Mouse (Mus musculus): ENCODE results near the gene Cd300lf.

The Cd300lf gene

DNA sequence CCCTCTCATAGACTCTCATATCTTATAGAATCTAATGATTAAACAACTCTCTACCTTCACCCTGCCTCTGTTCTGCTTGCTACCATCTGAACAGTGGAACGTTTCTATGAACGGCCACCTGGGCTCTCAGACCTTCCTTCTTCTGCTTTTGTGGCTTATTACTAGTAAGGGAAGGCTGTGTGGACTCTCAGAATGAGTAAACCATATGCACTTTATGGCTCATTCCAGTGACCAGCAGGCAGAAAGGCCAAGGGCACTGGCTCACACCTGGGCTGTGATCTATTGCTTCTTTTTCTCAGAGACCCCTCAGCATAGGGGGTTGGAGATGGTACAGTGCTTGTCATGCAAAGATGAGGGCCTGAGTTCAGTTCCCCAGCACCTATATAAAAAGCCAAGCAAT is 27.2 kb downstream of the Cd300lf start:
- no peak for DNase-seq (ENCODE audit: low spot score in 2 of 2)

DNA sequence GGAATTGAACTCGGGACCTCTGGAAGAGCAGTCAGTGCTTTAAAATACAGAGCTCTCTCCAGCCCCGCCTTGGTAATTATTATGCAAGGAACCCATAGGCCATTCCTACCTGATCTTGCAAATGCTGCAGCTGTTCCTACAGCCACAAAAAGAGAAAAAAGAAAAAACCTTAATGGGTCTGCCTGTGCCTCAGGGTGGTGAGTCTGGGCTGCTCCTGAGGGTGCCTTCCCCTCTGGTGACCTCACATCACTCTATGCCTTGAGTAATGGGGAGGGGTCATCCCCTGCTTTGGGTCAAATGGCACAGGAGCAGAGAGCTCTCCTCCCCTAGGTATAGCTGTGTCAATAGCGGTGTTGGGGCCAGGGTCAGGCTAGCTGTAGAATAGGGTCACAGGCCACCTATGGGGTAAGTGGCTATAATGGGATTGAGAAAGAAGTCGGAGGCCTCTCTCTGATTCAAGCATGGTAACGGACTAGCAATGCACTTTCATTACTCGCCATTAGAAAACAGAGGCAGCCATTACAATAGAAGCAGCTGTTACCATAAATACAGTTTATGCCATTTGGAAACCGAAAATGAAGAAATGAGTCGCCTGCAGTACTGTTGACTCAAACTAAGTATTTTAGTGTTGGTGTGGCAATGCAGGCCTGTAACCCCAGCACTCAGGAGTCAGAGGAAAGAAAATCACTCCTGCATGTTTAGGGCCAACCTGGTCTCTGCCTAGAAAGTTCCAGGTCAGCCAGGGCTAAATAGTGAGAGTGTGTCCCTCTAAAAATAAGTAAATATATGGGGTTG is 28.8 kb downstream of the Cd300lf start:
- no peak for DNase-seq (ENCODE audit: low spot score in 2 of 2)

DNA sequence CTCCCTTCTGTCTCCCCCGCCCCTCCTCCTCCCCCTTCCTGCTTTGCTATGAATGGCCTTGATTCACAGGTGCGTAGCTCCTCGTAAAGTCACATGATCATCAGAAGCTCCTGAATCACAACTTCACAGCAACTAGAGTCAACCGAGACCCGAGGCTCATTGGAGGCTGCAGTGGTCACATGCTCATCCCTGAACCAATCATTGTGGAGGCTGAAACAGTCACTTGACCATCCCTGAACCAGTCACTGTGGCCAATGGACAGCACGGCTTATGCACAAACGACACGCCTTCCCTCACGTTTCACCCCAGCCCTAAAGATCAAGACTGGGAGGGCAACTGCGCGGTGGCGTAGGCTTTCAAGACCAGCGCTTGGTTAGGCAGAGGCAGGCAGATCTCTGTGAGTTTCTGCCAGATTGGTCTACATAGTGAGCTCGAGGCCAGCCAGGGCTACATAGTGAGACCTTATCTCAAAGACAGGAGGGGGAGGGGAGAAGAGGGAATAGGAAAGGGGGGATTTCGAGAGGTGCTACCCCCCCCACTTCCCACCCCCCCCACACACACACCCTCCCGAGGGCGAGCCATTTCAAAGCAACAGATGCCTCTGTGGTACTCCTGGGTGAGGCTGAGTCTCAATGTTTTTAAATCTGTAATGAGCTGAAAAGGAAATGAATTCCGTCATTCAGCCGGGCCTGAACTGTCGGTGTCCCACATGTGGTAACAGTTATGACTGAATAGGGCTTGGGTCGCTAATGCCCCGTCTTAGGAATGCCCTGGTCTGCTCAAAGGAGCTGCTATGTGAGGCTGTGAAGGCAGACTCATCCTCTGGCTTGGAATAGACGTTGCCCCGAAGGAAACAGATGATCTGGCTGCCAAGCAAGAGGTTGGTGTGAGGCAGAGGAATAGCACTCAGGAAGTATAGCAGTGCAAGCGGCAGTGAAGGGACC is 30.1 kb downstream of the Cd300lf start:
- no peak for DNase-seq (ENCODE audit: low spot score in 2 of 2)

DNA sequence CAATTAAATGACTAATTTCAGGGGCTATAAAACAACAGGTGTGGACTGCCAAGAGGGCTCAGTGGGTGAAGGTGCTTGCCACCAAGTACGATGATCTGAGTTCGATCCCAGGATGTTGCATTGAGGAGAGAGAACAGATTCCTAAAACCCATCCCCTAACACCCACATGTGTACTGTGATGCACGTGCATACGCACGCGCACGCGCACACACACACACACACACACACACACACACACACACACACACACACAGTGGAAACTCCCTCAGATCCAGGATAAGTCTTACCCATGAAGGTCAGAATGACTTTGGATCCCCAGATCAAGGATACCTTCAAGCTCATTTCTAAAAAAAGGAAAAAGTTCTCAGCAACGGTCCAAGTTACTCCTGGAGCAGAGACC is 31.7 kb downstream of the Cd300lf start:
- DNase-seq (ENCODE audit: low spot score in 2 of 2) = no peak

DNA sequence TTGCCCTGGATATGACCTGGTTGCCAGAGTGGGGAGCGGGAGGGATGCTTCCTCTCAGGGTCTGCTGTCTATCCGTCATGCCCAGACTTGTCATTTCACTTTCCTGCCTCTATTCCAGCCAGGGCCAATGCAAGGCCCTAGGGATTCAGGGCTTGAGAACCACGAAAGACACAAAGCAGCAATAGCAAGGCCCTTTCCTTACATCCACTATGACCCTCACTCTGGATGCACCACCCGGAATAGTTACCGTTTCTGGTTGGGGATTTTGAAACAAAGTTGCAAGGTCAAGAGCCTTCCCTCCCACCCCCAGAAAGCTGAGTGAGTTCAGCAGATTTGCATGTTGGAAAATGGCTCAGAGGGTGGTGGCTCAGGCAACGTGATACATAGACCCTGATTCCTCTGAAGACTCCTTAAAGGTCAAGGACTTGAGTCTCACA is 32.2 kb downstream of the Cd300lf start:
- DNase-seq (ENCODE audit: low spot score in 2 of 2) = no peak

DNA sequence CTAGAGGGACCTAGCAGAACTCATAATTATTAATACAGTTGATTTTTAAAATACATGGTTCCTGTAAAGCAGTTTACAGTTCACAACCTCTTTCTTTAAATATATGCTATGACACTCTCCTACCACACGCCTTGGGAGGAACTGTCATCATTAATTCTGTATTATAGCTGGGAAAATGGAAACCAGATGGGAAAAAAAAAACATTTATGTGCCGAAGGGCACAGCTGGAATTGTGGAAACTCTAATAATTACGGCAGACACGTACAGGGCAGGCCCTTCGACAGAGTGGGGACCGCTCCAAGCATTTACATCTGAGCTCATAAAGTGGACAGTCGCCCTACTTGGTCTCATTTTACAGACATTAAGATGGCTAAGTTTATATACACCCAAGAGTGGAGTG is 33.1 kb downstream of the Cd300lf start:
- no peak for DNase-seq (ENCODE audit: low spot score in 2 of 2)

DNA sequence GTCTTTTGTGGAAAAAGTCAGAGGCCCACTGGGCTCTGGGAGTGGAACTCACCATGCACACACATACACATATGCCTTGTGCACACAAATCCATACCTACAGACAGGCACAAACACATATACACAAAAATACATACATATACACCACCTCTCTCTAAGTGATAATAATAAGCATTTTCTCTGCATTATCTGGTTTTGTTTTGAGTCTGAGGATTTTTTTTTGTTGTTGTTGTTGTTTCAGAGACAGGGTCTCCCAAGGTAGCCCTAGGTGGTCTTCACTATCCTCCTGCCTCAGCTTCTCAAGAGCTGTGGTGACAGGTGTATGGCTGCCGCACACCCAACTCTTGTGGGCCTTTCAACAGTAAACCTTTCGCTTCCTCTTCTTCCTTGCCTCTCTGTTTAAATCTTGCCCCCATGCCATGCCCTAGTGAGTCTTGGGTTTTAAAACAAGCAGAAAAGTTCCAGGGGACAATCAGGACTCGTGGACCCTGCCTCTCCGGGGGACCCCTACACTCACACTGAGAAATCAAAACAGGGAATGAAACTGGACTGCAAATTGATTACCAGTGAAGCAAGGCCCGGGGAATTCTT is 33.7 kb downstream of the Cd300lf start:
- DNase-seq (ENCODE audit: low spot score in 2 of 2) = no peak

DNA sequence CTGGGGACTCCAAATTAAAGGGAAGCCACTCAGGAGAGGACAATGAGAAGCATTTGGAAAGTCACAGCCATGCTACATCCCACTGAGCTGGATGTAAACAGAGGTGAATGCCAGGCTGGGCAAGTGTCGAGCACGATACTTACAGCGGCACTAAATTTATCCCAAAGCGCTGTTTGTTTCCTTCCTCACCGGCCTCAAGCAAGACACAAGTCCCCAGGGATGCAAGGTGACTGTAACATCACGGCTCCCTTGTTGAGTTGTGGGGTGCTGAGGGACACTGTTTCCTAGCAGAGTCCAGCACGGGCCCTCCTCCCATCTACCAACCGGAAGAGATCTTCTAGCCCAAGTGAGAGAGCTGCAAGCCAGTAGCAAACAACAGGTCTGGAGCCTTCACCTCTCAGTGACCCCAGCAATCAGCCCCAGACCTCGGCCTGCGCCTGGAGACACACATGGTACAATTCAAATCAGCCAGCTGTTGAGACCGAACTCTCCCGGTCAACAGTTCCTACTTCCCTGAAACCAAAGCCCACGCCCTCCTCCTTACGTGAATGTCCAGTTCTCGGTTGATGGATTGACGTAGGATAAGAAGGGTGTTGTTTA is 34.5 kb downstream of the Cd300lf start:
- no peak for DNase-seq (ENCODE audit: low spot score in 2 of 2)

DNA sequence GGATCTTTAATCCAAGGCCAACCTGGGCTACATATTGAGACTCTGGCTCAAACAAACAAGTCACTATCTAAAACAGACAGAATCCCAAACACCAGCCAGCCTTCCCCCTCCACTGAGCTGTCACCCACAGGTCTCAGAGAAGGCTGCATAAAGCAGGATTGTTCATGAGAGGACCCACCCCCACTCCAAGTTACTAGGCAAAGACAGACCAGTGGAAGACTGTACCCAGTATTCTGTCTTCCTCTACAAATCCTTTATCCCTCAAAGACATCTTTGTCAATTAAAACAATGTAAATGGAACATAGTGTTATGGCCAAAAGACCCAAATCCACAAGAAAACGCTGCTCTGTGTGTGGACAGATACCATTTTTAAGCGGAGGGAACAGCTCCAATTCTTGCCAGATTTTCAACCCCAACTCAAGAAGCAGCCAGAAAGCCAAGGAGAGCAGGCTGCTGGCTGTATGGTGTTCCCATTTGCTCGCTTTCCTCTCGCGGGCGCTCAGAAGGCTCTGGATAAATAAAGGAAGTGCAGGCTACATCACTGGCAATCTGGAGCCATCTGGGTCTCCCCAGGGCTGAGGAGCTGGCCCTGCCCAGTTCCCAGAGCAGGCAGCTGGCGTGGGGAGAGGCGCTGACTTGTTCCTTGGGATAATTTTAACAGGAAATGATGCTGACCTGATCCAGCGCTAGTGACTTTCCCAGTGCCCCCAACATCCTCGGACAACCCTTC is 35.4 kb downstream of the Cd300lf start:
- DNase-seq (ENCODE audit: low spot score in 2 of 2) = no peak

DNA sequence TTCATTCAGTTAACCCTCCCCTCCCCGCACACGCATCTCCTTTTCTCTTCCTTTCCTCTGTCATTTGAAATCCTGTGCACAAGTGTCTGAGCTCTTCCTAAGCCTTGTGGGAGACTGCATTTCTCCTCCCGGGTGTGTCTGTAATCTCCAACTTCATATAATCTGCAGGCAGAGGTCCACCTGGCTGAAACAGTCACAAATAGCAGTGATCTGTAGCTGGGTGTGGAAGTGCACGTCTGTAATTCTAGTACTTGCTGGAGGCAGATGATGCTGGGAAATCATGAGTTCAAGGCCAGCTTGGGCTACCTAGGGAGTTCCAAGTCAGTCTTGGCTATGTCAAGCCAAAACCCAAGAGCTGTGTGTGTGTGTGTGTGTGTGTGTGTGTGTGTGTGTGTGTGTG is 41.7 kb downstream of the Cd300lf start:
- no peak for DNase-seq (ENCODE audit: low spot score in 2 of 2)

DNA sequence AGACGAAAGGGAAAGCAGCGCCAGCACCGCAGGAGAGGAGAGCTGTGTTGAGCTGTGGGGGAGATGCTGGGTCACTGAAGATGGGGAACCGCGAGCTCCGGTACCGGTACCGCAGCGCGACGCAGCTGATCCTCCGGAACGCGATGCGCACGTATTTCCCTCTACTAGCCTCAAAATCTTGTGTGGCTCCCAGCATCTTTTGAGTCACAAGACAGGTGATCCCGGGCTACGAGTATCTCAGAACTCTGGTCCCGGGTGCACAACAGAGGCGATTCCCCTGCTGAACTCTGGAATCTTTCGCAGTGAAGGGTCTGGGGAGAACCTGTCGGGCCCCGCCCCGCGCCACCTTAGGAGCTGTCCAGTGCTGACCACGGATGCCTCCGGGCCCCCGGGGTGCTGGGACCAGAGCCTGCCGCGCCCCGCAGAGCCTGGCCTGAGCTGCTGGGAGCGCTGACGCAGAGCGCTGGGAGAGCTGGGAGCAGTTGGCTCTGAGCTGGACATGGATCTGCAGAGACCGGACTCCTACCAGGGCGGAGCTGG is 42.4 kb downstream of the Cd300lf start, which contains the start of gene Rab37:
Rab37 (plus strand) TSS at position 70 of the 540 bp plus-strand sequence.
- no peak for DNase-seq (ENCODE audit: low spot score in 2 of 2)

DNA sequence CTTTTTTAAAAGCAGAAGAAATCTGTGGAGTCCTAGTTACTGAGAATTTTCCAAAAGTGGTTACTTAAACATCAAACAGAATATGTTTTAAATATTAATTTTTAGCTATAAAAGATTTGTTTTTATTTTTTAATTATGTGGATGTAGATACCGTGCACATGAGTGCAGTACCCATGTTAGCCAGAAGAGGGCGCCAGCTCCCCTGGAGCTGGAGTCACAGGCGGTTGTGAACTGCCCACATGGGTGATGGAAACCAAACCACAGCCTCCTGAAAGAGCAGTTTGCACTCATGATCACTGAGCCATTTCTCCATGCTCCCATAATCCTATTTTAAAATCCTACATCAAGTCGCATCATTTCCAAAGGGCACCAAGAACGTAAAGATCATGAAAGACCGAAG is 43.9 kb downstream of the Cd300lf start:
- DNase-seq (ENCODE audit: low spot score in 2 of 2) = no peak

DNA sequence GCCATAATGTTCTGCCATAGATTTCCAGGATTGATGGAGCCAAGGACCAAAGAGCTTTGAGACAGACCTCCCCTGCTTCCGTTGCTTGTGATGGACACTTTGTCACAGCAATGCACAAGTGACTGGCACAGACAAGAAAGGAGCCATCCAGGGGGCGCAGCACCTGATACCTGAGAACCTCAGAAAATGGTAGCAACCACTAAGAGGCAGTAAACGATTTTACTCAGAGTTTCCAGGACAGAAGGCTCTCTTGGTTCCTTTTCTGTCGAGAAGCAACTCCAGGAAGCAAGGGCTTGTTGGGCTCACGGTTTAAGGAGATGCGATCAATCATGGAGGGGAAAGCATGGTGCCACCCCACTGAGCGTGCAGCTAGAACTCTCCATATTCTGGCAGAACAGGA is 47.6 kb downstream of the Cd300lf start:
- no peak for DNase-seq (ENCODE audit: low spot score in 2 of 2)

DNA sequence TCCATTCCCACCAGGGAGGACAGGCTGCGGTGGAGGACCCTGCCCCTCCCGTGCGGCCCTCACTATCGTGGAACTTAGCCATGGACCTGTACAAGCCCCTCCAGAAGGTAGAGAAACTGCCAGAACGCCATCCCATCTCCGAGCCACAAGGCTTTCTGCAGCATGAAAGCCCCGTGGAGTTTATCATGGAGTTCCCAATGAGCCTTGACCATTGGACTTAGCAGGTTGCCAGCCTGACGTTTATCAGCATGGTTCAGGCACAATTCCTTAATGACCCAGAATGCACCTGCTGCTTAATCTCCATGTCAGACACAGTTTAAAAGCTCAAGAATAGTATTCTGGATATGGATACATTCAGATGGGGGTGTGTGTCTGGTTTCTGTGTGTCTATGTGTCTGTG is 48.7 kb downstream of the Cd300lf start:
- no peak for DNase-seq (ENCODE audit: low spot score in 2 of 2)

DNA sequence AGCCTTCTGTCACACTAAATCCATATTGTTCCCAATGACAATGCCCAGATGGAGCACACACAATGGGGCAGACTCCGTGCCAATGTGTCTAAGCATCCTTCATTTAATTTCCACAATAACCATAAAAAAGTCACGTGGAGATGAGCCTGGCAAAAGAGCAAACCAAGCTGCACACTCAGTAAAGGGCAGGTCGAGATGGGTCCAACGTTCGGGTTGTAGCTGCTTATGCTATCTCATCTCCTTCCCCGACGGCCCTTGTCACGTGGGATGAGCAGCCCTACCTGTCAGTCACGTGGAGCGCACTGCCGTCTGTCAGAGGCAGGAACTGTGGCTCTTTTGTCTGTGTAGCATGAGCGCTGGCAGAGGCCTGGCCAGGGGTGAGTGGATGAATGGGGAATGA is 49.2 kb downstream of the Cd300lf start:
- no peak for DNase-seq (ENCODE audit: low spot score in 2 of 2)

DNA sequence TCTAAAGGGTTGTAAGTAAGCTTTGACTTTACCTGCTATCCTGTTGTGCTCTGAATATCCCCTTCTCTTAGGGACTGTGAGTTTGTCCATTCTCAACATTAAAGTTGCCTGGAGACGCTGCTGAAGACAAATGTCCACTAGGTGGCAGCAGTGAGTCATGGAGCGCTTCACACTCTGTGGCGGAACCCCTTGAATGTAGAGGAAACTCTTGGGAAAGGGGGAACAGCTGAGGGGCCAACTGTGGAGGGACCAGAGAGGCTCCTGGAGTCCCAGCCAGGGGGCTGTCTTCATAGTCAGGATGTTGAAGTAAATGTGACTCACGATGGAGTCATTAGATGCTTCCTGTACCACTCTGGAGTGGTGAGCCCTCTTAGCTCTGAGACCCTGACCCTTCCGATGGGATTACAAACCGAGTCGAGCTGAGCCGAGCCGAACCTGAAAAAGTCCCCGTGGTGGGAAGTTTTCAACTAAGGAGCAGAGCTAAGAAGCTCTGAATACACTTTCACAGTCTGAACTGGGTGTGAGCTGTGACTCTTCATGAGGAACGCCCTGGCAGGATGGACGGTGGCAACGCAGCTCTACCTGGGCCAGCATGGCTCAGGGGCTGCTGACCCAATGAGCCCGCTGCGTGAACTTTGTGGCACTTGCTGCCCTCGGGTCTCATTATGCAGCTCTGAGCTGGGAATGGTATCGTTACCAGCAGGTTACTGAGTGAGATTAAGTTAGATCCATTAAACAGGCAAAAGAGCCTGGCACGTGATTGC is 50.2 kb downstream of the Cd300lf start:
- DNase-seq (ENCODE audit: low spot score in 2 of 2) = peak; percentile 61 to 80

DNA sequence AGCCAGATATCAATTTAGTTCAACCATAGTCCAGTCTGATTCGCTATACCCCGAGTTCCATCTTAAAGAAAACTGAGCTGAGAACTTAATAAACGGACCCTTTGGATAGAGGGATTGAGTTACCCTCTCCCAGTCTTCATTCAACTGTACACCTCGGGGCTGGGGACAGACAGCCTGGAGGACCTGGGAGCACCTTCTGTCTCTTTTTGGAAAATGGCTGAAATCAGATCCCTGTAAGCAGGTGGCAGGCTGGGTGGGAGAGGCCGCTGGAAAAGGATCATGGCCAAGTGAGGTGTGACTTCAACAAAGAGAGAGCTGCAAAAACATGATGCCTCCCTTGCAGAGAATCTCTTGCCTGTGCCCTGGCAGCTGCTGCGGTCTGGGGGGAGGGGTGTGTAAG is 51.6 kb downstream of the Cd300lf start:
- no peak for DNase-seq (ENCODE audit: low spot score in 2 of 2)

DNA sequence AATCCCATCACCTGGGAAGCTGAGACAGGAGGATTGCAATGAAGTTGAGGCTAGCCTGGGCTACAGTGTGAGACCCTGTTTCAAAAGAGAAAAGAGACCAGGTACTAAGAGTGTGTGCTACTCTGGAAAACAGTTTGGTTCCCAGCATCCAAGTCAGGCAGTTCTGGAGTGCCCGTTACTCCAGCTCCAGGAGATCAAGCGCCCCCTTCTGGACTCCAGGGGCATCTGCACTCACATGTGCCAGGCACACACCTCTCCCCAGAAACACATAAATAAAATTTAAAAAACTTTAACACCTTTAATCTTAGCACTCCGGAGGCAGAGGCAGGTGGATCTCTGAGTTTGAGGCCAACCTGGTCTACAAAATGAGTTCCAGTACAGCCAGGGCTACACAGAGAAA is 52.4 kb downstream of the Cd300lf start:
- DNase-seq (ENCODE audit: low spot score in 2 of 2) = no peak

DNA sequence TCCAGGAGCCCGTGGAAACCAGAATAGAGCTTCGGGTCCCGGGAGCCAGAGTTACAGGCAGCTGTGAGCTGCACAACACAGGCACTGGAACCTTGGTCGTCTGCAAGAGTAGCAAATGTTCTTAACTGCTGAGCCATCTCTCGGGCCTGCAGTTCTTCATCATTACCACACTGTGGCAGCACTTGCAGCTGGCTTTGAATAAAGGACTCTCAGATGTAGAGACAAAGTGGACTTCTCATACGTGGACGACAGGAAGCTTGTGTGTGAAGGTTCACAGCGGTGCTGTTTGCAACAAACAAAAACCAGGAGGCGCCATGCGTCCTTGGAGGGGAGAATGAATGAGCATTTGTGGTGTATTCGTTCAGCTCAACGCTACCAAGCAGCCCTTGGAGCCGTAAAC is 52.9 kb downstream of the Cd300lf start:
- DNase-seq (ENCODE audit: low spot score in 2 of 2) = peak; percentile 35 to 58

DNA sequence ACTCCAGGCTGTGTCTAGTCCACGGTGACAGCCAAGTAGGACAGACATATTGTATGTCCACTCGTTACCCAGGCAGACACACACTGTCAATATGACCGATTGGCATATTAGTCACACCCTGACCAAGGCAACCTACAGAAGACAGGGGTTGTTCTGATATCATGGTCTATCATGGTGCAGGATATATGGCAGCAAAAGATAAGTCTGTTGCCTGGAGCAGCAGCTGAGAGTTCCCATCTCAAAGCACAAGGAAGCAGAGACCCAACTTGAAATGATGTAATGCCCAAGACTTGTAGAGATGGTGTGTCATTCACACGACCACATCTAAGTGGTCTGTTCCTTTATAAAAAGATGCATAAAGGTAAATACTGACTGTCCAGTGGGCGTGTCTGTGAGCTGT is 55.1 kb downstream of the Cd300lf start:
- DNase-seq (ENCODE audit: low spot score in 2 of 2) = no peak
